Mouse (Mus musculus): ENCODE results near the gene Pkd1l2.

- 0 out of 2 replicates have a peak, but pooled peaks have one; percentile 47 for TF ChIP-seq CTCF (IDR thresholded peaks at IDR 0.05; ENCODE audit: borderline replicate concordance, control insufficient read depth, extremely low read depth, insufficient read depth, low read length, poor library complexity)
- TF ChIP-seq POLR2A (IDR thresholded peaks at IDR 0.05; ENCODE audit: control insufficient read depth, extremely low read depth, insufficient read depth, low read length, poor library complexity): no peak
These were observed 103.5 kb downstream of the Pkd1l2 start, which contains the start of gene 1700030J22Rik for GRCm38 (mm10) chr8:116978631-116979256.
